Mouse (Mus musculus): ENCODE results near the gene Pkp1.

DNA sequence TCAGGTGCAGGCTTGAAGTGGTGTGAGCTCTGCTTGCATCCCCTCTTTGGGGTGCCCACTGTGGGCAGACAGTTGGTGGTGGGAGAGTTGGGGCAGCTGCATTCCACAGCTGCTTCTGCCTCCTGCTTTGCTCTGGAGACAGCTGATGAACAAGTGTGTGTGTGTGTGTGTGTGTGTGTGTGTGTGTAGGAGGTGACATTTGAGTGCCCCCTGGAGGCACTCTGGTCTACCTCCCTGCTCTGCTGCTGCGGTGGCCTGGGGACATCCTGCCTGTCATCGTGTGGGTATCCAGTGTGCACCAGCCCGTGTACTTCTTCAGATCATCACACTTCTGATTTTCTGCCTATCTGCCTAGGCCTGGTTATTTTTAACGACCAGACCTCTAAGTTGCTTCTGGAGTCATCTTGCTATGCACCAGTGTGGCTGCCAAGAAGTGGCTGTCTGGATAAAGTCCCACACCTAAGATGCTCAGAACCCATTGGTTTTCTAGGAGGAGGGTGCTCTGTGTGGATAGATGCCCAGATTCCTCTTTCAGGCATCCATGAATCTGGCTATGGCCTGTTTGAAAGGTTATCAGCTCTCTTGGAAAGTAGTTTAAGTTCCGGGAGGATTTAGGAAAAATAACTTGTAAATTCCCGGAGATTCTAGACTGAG lies 84.7 kb downstream of the Pkp1 start:
- TF ChIP-seq POLR2A (IDR thresholded peaks at IDR 0.05; ENCODE audit: insufficient read depth, low read length) (no peak), CTCF (IDR thresholded peaks at IDR 0.05; ENCODE audit: low read depth, low read length) (no peak)

All from ES-Bruce4 (cell line).